Mouse (Mus musculus) erythroblast, embryonic 14.5 days (primary cell): ENCODE results near the gene Parva.

ENCODE experiments used
- GATA1 ChIP-seq: IDR thresholded peaks from 2 replicates; pipeline ENCODE4 v1.6.1; 2012; ENCODE audit warnings: low read length, inconsistent platforms, mixed read lengths
- TAL1 ChIP-seq: IDR thresholded peaks from 3 replicates; pipeline ENCODE4 v1.6.1; 2012; ENCODE audit warnings: low read length, inconsistent platforms, mixed read lengths

DNA sequence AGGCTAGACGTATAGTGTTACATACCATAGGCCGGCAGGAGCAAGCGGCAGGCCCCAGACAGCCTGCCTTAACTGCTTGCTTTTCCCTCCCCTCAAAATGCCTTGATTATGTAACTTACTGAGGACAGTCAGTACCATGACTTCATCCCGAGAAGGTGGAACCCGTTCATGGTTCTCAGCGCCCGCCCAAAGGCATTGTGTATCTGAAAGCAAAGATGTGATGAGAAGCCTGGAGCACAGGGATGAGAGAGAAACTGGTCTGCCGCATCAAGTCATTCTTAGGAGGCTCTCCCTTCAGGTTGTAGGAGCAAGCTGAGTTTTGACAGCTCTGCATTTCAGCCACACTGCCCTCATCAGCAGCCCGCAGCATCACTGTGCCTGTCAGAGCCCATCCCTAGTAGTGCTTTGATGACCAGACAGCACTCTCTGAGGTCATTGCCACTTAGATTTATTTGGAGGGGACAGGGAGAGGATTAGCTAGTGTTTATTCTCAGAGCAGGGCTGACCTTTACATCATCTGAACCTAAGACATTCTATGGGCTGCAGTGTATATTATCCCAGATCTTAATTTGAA is 45.5 kb downstream of the Parva start:
- TF ChIP-seq GATA1 (no peak), TAL1 (no peak)
